Mouse (Mus musculus): ENCODE data around the gene Rnf183. TPM values are rescaled to one million over a fixed set of nuclear protein-coding genes. Genes with fewer than 3 reads are reported as not detected.

The Rnf183 gene
- total RNA-seq (2023), result not detected

GRCm38 (mm10) chr4:62435081-62435480 is at the start of gene Rnf183:
Rnf183 (minus strand) TSS chr4:62435252.

GRCm38 (mm10) chr4:62479937-62480708 is 45.1 kb upstream of the Rnf183 start, which contains the start of gene Bspry:
Bspry (plus strand) TSS chr4:62480053.

GRCm38 (mm10) chr4:62470598-62471051 is 35.6 kb upstream of the Rnf183 start, which contains the start of gene Wdr31:
Wdr31 (minus strand) TSS chr4:62470896.

GRCm38 (mm10) chr4:62408601-62409282 is 26.3 kb downstream of the Rnf183 start, which contains the start of the genes Cdc26 and Prpf4:
Cdc26 (minus strand) TSS chr4:62408642.
Prpf4 (plus strand) TSS chr4:62408797.

Other genes starting within 250 kb of the Rnf183 start
- under 1 TPM; 0.27 to 0.47 TPM for gene Zfp37, start 204.2 kb downstream of the Rnf183 start, total RNA-seq (2023)
- 10 to 100 TPM; 26.6 to 30.2 TPM for gene Slc31a2, start 172.7 kb downstream of the Rnf183 start, total RNA-seq (2023)
- 100 to 1,000 TPM; 121 to 123 TPM for gene Fkbp15, start 74.7 kb downstream of the Rnf183 start, total RNA-seq (2023)
- gene Slc31a1, start 74.5 kb downstream of the Rnf183 start, total RNA-seq (2023), result 10 to 100 TPM; 18.6 to 19.1 TPM
- 10 to 100 TPM; 38.6 to 45.0 TPM for gene Cdc26, start 26.6 kb downstream of the Rnf183 start, total RNA-seq (2023)
- gene Prpf4, start 26.5 kb downstream of the Rnf183 start, total RNA-seq (2023), result 10 to 100 TPM in 1 of 2 experiments, 1 to 10 TPM in 1; 9.7 to 11.4 TPM
- gene Wdr31, start 35.6 kb upstream of the Rnf183 start, total RNA-seq (2023), result not detected
- not detected for gene Bspry, start 44.8 kb upstream of the Rnf183 start, total RNA-seq (2023)
- under 1 TPM in 1 of 2 experiments, not detected in 1; 0.55 TPM for gene Hdhd3, start 68.2 kb upstream of the Rnf183 start, total RNA-seq (2023)
- 1 to 10 TPM; 5.2 to 5.7 TPM for gene Alad, start 84.7 kb upstream of the Rnf183 start, total RNA-seq (2023)
- 10 to 100 TPM; 13.4 to 14.9 TPM for gene Pole3, start 89.8 kb upstream of the Rnf183 start, total RNA-seq (2023)
- not detected for gene 4933430I17Rik, start 90.1 kb upstream of the Rnf183 start, total RNA-seq (2023)
- 100 to 1,000 TPM; 116 to 122 TPM for gene Rgs3, start 124.6 kb upstream of the Rnf183 start, total RNA-seq (2023)